Mouse (Mus musculus): ENCODE measurements around the gene Hoxd8.

Gene Hoxd8

GRCm38 (mm10) chr2:74698201-74699052 is 6.0 kb upstream of the Hoxd8 start:
- DNase-seq (ENCODE audit: low spot score in 2 of 2), result no peak

DNA sequence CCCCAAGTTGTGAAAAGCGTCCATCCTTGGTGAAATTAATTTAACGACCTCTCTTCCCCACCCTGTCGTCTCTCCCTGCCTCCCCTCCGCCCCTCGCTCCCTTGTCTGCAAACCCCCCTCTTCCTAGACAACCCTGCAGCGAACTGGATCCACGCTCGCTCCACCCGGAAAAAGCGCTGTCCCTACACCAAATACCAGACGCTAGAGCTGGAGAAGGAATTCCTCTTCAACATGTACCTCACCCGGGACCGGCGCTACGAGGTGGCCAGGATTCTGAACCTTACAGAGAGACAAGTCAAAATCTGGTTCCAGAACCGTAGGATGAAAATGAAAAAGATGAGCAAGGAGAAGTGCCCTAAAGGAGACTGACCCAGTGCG is 5.4 kb upstream of the Hoxd8 start:
- no peak for DNase-seq (ENCODE audit: low spot score in 2 of 2)

GRCm38 (mm10) chr2:74699664-74700545 is 4.5 kb upstream of the Hoxd8 start:
- no peak for DNase-seq (ENCODE audit: low spot score in 2 of 2)

DNA sequence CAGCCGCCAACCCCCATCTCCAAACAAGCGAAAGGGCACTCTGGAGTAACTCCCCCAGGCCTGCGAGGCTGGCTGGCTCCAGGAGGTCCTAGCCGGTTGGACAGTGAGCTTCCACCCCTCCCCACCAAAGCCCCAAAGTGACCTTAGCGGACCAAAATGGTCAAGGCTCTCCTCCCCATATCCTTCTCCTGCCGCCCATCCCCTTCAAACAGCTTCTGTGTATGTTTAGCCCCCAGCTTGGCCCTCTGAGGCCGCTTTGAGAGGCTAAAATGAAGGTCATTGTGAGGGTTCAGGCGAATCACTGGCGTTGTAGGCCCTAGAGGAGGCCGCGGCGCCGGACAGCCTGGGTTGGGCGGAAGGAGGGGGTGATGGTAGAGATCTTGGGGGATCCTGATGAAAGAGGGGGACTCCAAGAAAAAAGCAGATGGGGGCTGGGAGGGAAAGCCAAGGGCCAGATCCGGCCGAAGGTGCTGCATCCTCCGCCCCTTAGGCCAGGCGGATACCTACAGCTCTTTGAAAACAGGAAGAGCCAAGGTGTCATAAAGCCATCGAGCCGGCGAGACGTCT is 3.8 kb upstream of the Hoxd8 start:
- no peak for DNase-seq (ENCODE audit: low spot score in 2 of 2)

- DNase-seq (ENCODE audit: low spot score in 2 of 2), result peak; percentile 78 to 79
Observed at GRCm38 (mm10) chr2:74701949-74702819, 2.2 kb upstream of the Hoxd8 start.

GRCm38 (mm10) chr2:74702820-74703219 is 1.6 kb upstream of the Hoxd8 start:
- no peak for DNase-seq (ENCODE audit: low spot score in 2 of 2)

DNA sequence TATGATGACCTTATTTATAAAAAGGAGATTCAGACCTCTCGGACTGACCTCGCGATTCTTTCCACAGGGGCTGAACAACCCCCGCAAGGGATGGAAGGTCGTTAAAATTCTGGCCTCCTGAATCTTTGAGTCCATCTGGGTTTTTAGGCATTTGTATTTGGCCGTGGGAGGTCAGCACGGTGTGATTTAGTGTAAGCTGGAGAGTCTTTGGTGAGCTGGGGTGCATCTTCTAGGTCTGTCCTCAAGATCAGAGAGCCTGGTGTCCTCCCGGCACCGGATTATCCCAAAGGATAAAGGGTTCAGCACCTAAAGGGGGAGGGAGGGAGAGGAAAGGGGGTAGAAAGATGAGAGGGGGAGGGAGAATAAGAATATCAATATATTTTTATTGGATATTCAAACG is 1.1 kb upstream of the Hoxd8 start:
- DNase-seq (ENCODE audit: low spot score in 2 of 2), result no peak

GRCm38 (mm10) chr2:74703720-74704392 is 559 bp upstream of the Hoxd8 start:
- no peak for DNase-seq (ENCODE audit: low spot score in 2 of 2)

- no peak for DNase-seq (ENCODE audit: low spot score in 2 of 2)
Observed at GRCm38 (mm10) chr2:74704999-74705466, 618 bp downstream of the Hoxd8 start.

GRCm38 (mm10) chr2:74705467-74706089 is 1.2 kb downstream of the Hoxd8 start:
- no peak for DNase-seq (ENCODE audit: low spot score in 2 of 2)

- no peak for DNase-seq (ENCODE audit: low spot score in 2 of 2)
Observed at GRCm38 (mm10) chr2:74706393-74706960, 2.1 kb downstream of the Hoxd8 start.

- DNase-seq (ENCODE audit: low spot score in 2 of 2), result no peak
Observed at GRCm38 (mm10) chr2:74707599-74707998, 3.2 kb downstream of the Hoxd8 start.

DNA sequence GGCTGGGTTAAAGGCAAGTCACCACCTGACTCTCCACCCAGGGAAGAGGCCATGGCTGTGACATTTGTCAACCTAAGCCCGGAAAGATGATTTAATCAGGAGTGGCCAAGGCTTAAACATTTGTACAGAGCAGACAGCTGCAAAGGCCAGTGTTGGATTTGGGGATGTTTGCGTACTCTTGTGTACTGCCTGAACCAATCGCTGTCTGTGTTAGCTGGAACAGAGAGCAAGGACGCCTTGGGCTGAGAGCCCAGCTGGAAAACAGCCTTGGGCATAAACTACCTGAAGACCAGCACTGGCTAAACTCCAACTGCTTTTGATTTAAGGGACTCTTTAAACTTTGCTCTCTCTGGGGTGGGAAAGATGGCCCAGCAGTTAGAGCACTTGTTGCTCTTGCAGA is 4.3 kb downstream of the Hoxd8 start:
- DNase-seq (ENCODE audit: low spot score in 2 of 2), result no peak

- DNase-seq (ENCODE audit: low spot score in 2 of 2), result no peak
Observed at GRCm38 (mm10) chr2:74709465-74710419, 5.3 kb downstream of the Hoxd8 start.

- DNase-seq (ENCODE audit: low spot score in 2 of 2), result no peak
Observed at GRCm38 (mm10) chr2:74710929-74711543, 6.6 kb downstream of the Hoxd8 start.

DNA sequence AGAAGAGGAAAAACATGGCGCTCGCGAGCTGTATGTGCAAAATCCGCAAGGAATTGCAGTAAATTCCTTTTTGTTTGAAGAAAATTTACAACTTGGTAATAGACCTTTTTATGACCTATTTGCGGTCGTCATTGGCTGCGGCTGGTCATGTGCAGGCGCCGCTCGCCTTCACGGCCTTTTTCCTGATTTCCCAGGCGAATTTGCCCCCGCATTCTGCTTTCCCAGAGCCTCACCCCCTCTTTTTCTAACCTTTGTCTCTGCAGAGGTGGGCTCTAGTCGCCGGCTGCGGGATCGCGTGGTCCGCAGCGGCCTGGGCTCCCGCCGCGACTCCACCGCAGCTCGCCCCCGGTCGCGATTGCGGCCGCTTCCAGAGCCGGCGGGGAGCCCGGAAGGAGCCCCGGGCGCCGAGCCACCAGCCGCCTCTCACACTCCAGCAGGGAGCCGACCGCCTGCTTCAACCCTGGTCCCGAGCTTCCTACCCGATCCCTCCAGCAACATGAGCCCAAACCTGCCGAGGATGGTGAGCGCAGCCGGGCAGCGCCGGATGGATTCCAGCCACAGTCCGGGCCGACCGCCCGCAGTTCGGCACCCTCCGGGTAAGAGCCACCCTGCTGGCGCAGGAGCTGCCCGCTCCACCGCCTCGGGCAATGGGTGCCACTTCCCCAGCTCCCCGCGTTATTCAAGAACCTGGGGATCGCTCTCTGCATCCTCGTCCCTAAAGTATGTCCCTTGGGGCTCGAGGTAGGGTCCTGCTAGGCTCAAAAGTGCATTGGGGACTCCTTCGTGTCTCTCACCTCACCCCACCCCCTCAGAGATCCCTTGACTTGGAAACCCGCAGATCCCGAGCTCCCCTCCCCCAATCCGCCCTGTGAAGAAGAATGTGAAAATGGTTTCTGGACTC is 7.6 kb downstream of the Hoxd8 start, which contains the start of the genes Hoxd3 and Hoxd4:
Gene Hoxd3, plus strand, starts transcription at position 207 of the 901 bp plus-strand sequence.
Gene Hoxd4, plus strand, starts transcription at position 209 of the 901 bp plus-strand sequence.
- no peak for DNase-seq (ENCODE audit: low spot score in 2 of 2)
